ENCODE assay signal across 8 mouse cellular contexts in the genomic region with DNA sequence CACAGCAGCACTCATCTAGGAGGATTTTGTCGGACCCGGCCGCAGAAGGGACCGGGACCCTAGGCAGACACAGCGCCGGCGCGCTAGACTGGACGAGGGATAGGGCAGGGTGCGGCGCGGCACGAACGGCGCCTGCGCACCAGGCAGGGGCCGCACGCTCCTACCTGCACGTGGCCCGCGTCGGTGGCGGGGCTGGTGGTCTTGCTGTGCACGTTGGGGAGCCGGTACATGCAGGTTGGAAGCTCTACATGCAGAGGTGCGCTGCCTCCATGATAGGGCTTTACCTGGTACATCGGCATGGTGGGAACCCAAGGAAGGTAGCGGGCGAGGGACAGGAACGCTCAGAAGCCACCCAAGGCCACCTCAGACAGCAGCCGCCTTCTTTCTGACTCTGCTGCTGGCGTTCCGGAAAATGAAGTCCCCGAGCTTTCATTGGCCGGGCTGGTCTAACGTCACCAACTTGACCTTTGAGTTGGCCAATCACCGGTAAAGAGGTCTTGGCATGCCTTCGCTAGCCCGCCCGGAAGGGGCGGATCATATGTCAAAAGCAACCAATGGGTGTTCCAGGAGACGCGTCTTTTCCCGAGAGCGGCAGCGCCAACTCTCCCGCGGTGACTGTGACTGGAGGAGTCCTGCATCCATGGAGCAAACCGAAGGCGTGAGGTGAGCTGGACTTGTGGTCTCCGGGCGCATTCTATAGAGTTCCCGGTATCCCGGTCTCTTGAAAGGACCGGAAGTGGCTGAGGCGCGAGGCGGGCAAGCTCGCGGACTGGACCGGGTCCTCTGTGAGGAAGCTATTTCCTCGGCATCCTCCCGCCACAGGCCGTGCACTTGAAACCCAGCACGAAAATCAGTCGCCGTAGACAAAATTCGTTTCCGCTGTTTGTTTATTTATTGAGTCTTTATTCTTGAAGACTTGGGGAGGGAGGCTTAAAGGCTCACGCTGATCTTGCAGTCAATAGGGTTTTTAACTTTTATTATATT. TPM values are rescaled to one million over a fixed set of nuclear protein-coding genes. Genes with fewer than 3 reads are reported as not detected.
A peak's percentile ranks its signal among the peaks of the same experiment; 100 is the strongest.
DNase-seq lines count a peak whose midpoint lies in the region; ATAC-seq and TF ChIP-seq lines count a peak whose summit lies in the region.

A gene (minus strand): TSS at position 431 of the 984 bp plus-strand sequence.
A gene (plus strand): TSS at position 548 of the 984 bp plus-strand sequence.

- H3K4me1 ChIP-seq in hindbrain, embryonic 13.5 days (replicated peaks) = peaks cover 28% of the 10 kb centered on the region

- H3K27ac ChIP-seq in hindbrain, embryonic 13.5 days = peak within 1 kb of the TSS; percentile 81

- POLR2A ChIA-PET in Patski (lab: Charles Lee) = interaction anchor here (0.6 to 1.5 kb wide), 4 partner anchors 10 to 365 kb away, joined by 3 to 6 read pairs (median 3); a partner anchor contains a TSS

- CTCF ChIA-PET in Patski (lab: Charles Lee) = interaction anchor here (0.6 to 1.7 kb wide), 2 partner anchors 9 to 19 kb away, joined by 3 to 5 read pairs; no protein-coding TSS in a partner anchor

- H3K36me3 ChIP-seq in hindbrain, embryonic 13.5 days = peaks cover 32% of the 10 kb centered on the region

- H3K4me3 ChIP-seq in hindbrain, embryonic 13.5 days = peak within 1 kb of the TSS; percentile 76

- peak within 1 kb of the TSS; percentile 81 for H3K9ac ChIP-seq in hindbrain, embryonic 13.5 days

- H3K9me3 ChIP-seq in hindbrain, embryonic 13.5 days = no peaks in the 10 kb centered on the region

- in situ Hi-C loops in Patski (cut with MboI; ENCODE audit: low pct_unique_long_range_greater_than_20kb) = no loop called here

- peak within 1 kb of the TSS; percentile 82 for H3K4me2 ChIP-seq in hindbrain, embryonic 13.5 days

- ATAC-seq in Patski = peak; percentile 96
- peak; percentile 100 for ATAC-seq in hindbrain, embryonic 13.5 days (ENCODE audit: low FRiP score)

- peak; percentile 95 for DNase-seq in Patski (ENCODE audit: low read depth, low spot score)
- DNase-seq in cerebellum, postnatal 14 days = peak; percentile 95 to 97
- DNase-seq in frontal cortex, postnatal 14 days (ENCODE audit: low spot score in 2 of 2) = peak; percentile 96 to 97
- peak; percentile 83 to 87 for DNase-seq in layer of hippocampus, postnatal 25 days (ENCODE audit: extremely low spot score in 1 of 2, low spot score in 1 of 2)
- DNase-seq in lung, postnatal 25 days (ENCODE audit: low spot score) = peak; percentile 99
- peak; percentile 98 for DNase-seq in retina, embryonic 14.5 days (ENCODE audit: low spot score)
- peak; percentile 89 for DNase-seq in thymus, postnatal 4 days

- TF ChIP-seq CTCF in Patski (IDR thresholded peaks at IDR 0.05) = no peak

- WGBS in hindbrain, embryonic 13.5 days = under 1% methylated on average over 70 of the region's 70 CpGs

- no peaks in the 10 kb centered on the region for H3K27me3 ChIP-seq in Patski
- H3K27me3 ChIP-seq in hindbrain, embryonic 13.5 days = no peaks in the 10 kb centered on the region

RNA-seq across cellular contexts. Expression of the first gene that starts in this region (rescaled TPM):
- polyA plus RNA-seq in Patski (2021) = 53.8 TPM
- polyA plus RNA-seq in hindbrain, embryonic 13.5 days (2015; fragmentation: Nextera tagmentation; extraction: Ambion mirVana) = 82.8 and 83.2 TPM in 2 replicates
- 10 to 100 TPM; 31.3 to 31.4 TPM for total RNA-seq in layer of hippocampus, postnatal 25 days (2021)

RNA-seq across cellular contexts. Expression of the second gene that starts in this region (rescaled TPM):
- 13.1 TPM for polyA plus RNA-seq in Patski (2021)
- 26.8 and 33.1 TPM in 2 replicates for polyA plus RNA-seq in hindbrain, embryonic 13.5 days (2015; fragmentation: Nextera tagmentation; extraction: Ambion mirVana)
- total RNA-seq in layer of hippocampus, postnatal 25 days (2021) = 10 to 100 TPM; 11.4 to 16.3 TPM

Comparison
In these comparisons a context has a peak if more than half of its experiments do, and no peak if none do; other contexts are left out.
1. Peak in every context shown above with its lines: DNase-seq, ATAC-seq, H3K4me3 ChIP-seq and H3K27ac ChIP-seq.